Mouse (Mus musculus) limb, embryonic 12.5 days (tissue): ENCODE measurements around the gene Pigf. TPM values are rescaled to one million over a fixed set of nuclear protein-coding genes. Genes with fewer than 3 reads are reported as not detected.

Source experiments
- ATAC-seq: fragments of 200-750 bp; cut with Nextera tagmentation; 2 replicates; pipeline ENCODE4 v1.8.0; 2017; ENCODE audit warnings: low read depth, moderate TSS enrichment; ENCODE audit not compliant: insufficient number of reproducible peaks, insufficient read depth, low FRiP score, low TSS enrichment
- H3K27ac ChIP-seq: fragments of 300-500 bp; sonication (generic); 2 replicates; pipeline ENCODE4 v1.5.1; 2016; ENCODE audit warnings: mild to moderate bottlenecking, moderate library complexity
- H3K27me3 ChIP-seq: fragments of 300-500 bp; sonication (generic); 2 replicates; pipeline ENCODE4 v1.6.1; 2016; ENCODE audit warnings: mild to moderate bottlenecking, moderate library complexity
- H3K36me3 ChIP-seq: fragments of 300-500 bp; sonication (generic); 2 replicates; pipeline ENCODE4 v1.6.1; 2016; ENCODE audit warnings: mild to moderate bottlenecking, moderate library complexity
- H3K4me1 ChIP-seq: fragments of 300-500 bp; sonication (generic); replicated peaks from 2 replicates; pipeline ENCODE4 v1.6.1; 2016
- H3K4me2 ChIP-seq: fragments of 300-500 bp; sonication (generic); 2 replicates; pipeline ENCODE4 v1.6.1; 2016; ENCODE audit warnings: mild to moderate bottlenecking, moderate library complexity
- H3K4me3 ChIP-seq: fragments of 300-500 bp; sonication (generic); replicated peaks from 2 replicates; pipeline ENCODE4 v1.5.1; 2016; ENCODE audit warnings: mild to moderate bottlenecking
- H3K9ac ChIP-seq: fragments of 300-500 bp; sonication (generic); replicated peaks from 2 replicates; pipeline ENCODE4 v1.6.1; 2016; ENCODE audit warnings: mild to moderate bottlenecking, moderate library complexity
- H3K9me3 ChIP-seq: fragments of 300-500 bp; sonication (generic); 2 replicates; pipeline ENCODE4 v1.6.1; 2016; ENCODE audit warnings: mild to moderate bottlenecking, moderate library complexity
- WGBS: fragments of 180-500 bp; shearing (Covaris S2); methylation state at CpG from one replicate; pipeline ENCODE4 v1.1.7; 2016; 5-methylcytosine and 5-hydroxymethylcytosine counted together
- polyA plus RNA-seq: library from polyadenylated mRNA; unstranded; fragments of >200 nt; fragmentation: Nextera tagmentation; extraction: Ambion mirVana; gene quantifications from 2 replicates; pipeline ENCODE4 v1.2.1, GENCODE M21; 2016

Pigf gene
- polyA plus RNA-seq, 1 experiment from 2014 or later, result 39.6 TPM

GRCm38 (mm10) chr17:86967048-86967447 lies 58.2 kb downstream of the Pigf start:
- H3K27ac ChIP-seq, result no peak overlapping the region
- no peak overlapping the region for H3K4me3 ChIP-seq
- 93% methylated on average over 12 of the region's 12 CpGs for WGBS
- H3K4me2 ChIP-seq, result no peak overlapping the region
- no peaks in the 10 kb centered on the region for H3K9me3 ChIP-seq
- H3K36me3 ChIP-seq, result peaks cover 33% of the 10 kb centered on the region
- no peaks in the 10 kb centered on the region for H3K27me3 ChIP-seq
- H3K9ac ChIP-seq, result no peak overlapping the region
- no peak for ATAC-seq
- peaks cover 44% of the 10 kb centered on the region for H3K4me1 ChIP-seq

GRCm38 (mm10) chr17:86966040-86966439 lies 59.2 kb downstream of the Pigf start:
- ATAC-seq, result no peak
- Histone ChIP-seq H3K4me3 (no peak overlapping the region), H3K9ac (no peak overlapping the region), H3K36me3 (peaks cover 29% of the 10 kb centered on the region), H3K27ac (no peak overlapping the region), H3K4me1 (peaks cover 54% of the 10 kb centered on the region), H3K4me2 (no peak overlapping the region), H3K9me3 (no peaks in the 10 kb centered on the region), H3K27me3 (no peaks in the 10 kb centered on the region)
- 82% methylated on average over 10 of the region's 10 CpGs for WGBS

- peak overlapping the region; percentile 50; the same call in 1 of the 2 replicates for H3K9ac ChIP-seq
- WGBS, result 84% methylated on average over 8 of the region's 8 CpGs
- no peak for ATAC-seq
- no peaks in the 10 kb centered on the region for H3K27me3 ChIP-seq
- peak overlapping the region; percentile 83 for H3K4me2 ChIP-seq
- H3K27ac ChIP-seq, result peak overlapping the region; percentile 96
- H3K4me1 ChIP-seq, result peaks cover 59% of the 10 kb centered on the region
- H3K36me3 ChIP-seq, result peaks cover 20% of the 10 kb centered on the region
- H3K9me3 ChIP-seq, result no peaks in the 10 kb centered on the region
- H3K4me3 ChIP-seq, result peak overlapping the region; percentile 86
Observed at GRCm38 (mm10) chr17:86965121-86965520, 60.1 kb downstream of the Pigf start.

- H3K4me3 ChIP-seq, result peak overlapping the region; percentile 86
- peaks cover 14% of the 10 kb centered on the region; the same call in 1 of the 2 replicates for H3K36me3 ChIP-seq
- peaks cover 59% of the 10 kb centered on the region for H3K4me1 ChIP-seq
- H3K4me2 ChIP-seq, result peak overlapping the region; percentile 83
- ATAC-seq, result peak; percentile 61
- no peaks in the 10 kb centered on the region for H3K27me3 ChIP-seq
- peak overlapping the region; percentile 91 for H3K9ac ChIP-seq
- peak overlapping the region; percentile 96 for H3K27ac ChIP-seq
- no peaks in the 10 kb centered on the region for H3K9me3 ChIP-seq
- 0% methylated on average over 10 of the region's 10 CpGs for WGBS
Observed at GRCm38 (mm10) chr17:86964502-86964901, 60.7 kb downstream of the Pigf start.

- WGBS, result 0% methylated on average over 6 of the region's 6 CpGs
- peak overlapping the region; percentile 83 for H3K4me2 ChIP-seq
Observed at GRCm38 (mm10) chr17:86964041-86964440, 61.2 kb downstream of the Pigf start.

GRCm38 (mm10) chr17:86963586-86963902 lies 61.7 kb downstream of the Pigf start:
- peaks cover 58% of the 10 kb centered on the region for H3K4me1 ChIP-seq
- peak overlapping the region; percentile 91 for H3K9ac ChIP-seq
- ATAC-seq, result peak; percentile 34
- H3K4me2 ChIP-seq, result peak overlapping the region; percentile 83
- no peaks in the 10 kb centered on the region for H3K27me3 ChIP-seq
- H3K9me3 ChIP-seq, result no peaks in the 10 kb centered on the region
- 1% methylated on average over 25 of the region's 26 CpGs for WGBS
- H3K4me3 ChIP-seq, result peak overlapping the region; percentile 86
- peak overlapping the region; percentile 96 for H3K27ac ChIP-seq
- peaks cover 14% of the 10 kb centered on the region; the same call in 1 of the 2 replicates for H3K36me3 ChIP-seq

More at GRCm38 (mm10) chr17:86964041-86964440, 61.2 kb downstream of the Pigf start:
- no peak for ATAC-seq
- no peaks in the 10 kb centered on the region for H3K27me3 ChIP-seq
- H3K4me3 ChIP-seq, result peak overlapping the region; percentile 86
- H3K4me1 ChIP-seq, result peaks cover 59% of the 10 kb centered on the region
- H3K9ac ChIP-seq, result peak overlapping the region; percentile 91
- H3K9me3 ChIP-seq, result no peaks in the 10 kb centered on the region
- H3K27ac ChIP-seq, result peak overlapping the region; percentile 96
- peaks cover 14% of the 10 kb centered on the region; the same call in 1 of the 2 replicates for H3K36me3 ChIP-seq

GRCm38 (mm10) chr17:86962894-86963585 lies 62.2 kb downstream of the Pigf start, which contains the start of gene Rhoq:
Gene Rhoq (plus strand): TSS chr17:86963082.
- Histone ChIP-seq H3K27me3 (no peaks in the 10 kb centered on the region), H3K9me3 (no peaks in the 10 kb centered on the region), H3K4me3 (peak within 1 kb of the TSS; percentile 86), H3K36me3 (peaks cover 10% of the 10 kb centered on the region; the same call in 1 of the 2 replicates), H3K27ac (peak within 1 kb of the TSS; percentile 96), H3K4me1 (peaks cover 54% of the 10 kb centered on the region), H3K9ac (peak within 1 kb of the TSS; percentile 91), H3K4me2 (peak within 1 kb of the TSS; percentile 83)
- WGBS, result 1% methylated on average over 63 of the region's 86 CpGs
- ATAC-seq, result peak; percentile 71

- H3K27me3 ChIP-seq, result no peaks in the 10 kb centered on the region
- H3K27ac ChIP-seq, result peak overlapping the region; percentile 96
- H3K36me3 ChIP-seq, result peaks cover 10% of the 10 kb centered on the region; the same call in 1 of the 2 replicates
- peak; percentile 8; the same call in 1 of the 2 replicates for ATAC-seq
- peak overlapping the region; percentile 91 for H3K9ac ChIP-seq
- no peaks in the 10 kb centered on the region for H3K9me3 ChIP-seq
- H3K4me3 ChIP-seq, result peak overlapping the region; percentile 86
- under 1% methylated on average over 24 of the region's 24 CpGs for WGBS
- H3K4me1 ChIP-seq, result peaks cover 47% of the 10 kb centered on the region
- peak overlapping the region; percentile 83 for H3K4me2 ChIP-seq
Observed at GRCm38 (mm10) chr17:86962297-86962893, 62.8 kb downstream of the Pigf start.

GRCm38 (mm10) chr17:86961301-86961841 lies 63.8 kb downstream of the Pigf start:
- Histone ChIP-seq H3K4me1 (peaks cover 44% of the 10 kb centered on the region), H3K9ac (no peak overlapping the region), H3K9me3 (no peaks in the 10 kb centered on the region), H3K27me3 (no peaks in the 10 kb centered on the region), H3K4me3 (no peak overlapping the region), H3K4me2 (peak overlapping the region; percentile 83; the same call in 1 of the 2 replicates), H3K27ac (no peak overlapping the region), H3K36me3 (0 out of 2 replicates have a peak, but pooled peaks cover 4% of the 10 kb centered on the region)
- no peak for ATAC-seq
- 57% methylated on average over 8 of the region's 8 CpGs for WGBS

GRCm38 (mm10) chr17:86957968-86958367 lies 67.2 kb downstream of the Pigf start:
- 86% methylated on average over 14 of the region's 14 CpGs for WGBS

GRCm38 (mm10) chr17:86957239-86957638 lies 68.0 kb downstream of the Pigf start:
- ATAC-seq, result no peak
- Histone ChIP-seq H3K4me1 (peaks cover 23% of the 10 kb centered on the region), H3K9me3 (no peaks in the 10 kb centered on the region), H3K27me3 (no peaks in the 10 kb centered on the region), H3K9ac (no peak overlapping the region), H3K27ac (no peak overlapping the region), H3K4me2 (no peak overlapping the region), H3K36me3 (no peaks in the 10 kb centered on the region), H3K4me3 (no peak overlapping the region)
- WGBS, result 88% methylated on average over 5 of the region's 5 CpGs

More at GRCm38 (mm10) chr17:86957968-86958367, 67.2 kb downstream of the Pigf start:
- Histone ChIP-seq H3K27ac (no peak overlapping the region), H3K36me3 (no peaks in the 10 kb centered on the region), H3K27me3 (no peaks in the 10 kb centered on the region), H3K9me3 (no peaks in the 10 kb centered on the region), H3K9ac (no peak overlapping the region), H3K4me2 (no peak overlapping the region), H3K4me3 (no peak overlapping the region), H3K4me1 (peaks cover 21% of the 10 kb centered on the region)
- ATAC-seq, result no peak
